Mouse (Mus musculus) forebrain, embryonic 15.5 days (tissue): ENCODE results near the gene BC049715. TPM values are rescaled to one million over a fixed set of nuclear protein-coding genes. Genes with fewer than 3 reads are reported as not detected.
A peak's percentile ranks its signal among the peaks of the same experiment; 100 is the strongest.

ENCODE experiments used
- ATAC-seq: fragments of 200-750 bp; cut with Nextera tagmentation; replicated peaks from 2 replicates; pipeline ENCODE4 v1.8.0; 2017; ENCODE audit warnings: mild to moderate bottlenecking, moderate TSS enrichment, moderate library complexity
- H3K27ac ChIP-seq: fragments of 300-500 bp; sonication (generic); replicated peaks from 2 replicates; pipeline ENCODE4 v1.5.1; 2015; ENCODE audit warnings: mild to moderate bottlenecking, inconsistent platforms
- H3K27me3 ChIP-seq: fragments of 300-500 bp; sonication (generic); 2 replicates; pipeline ENCODE4 v1.6.1; 2015; ENCODE audit warnings: inconsistent platforms
- H3K36me3 ChIP-seq: fragments of 300-500 bp; sonication (generic); 2 replicates; pipeline ENCODE4 v1.6.1; 2015; ENCODE audit warnings: mild to moderate bottlenecking, inconsistent platforms
- H3K4me1 ChIP-seq: fragments of 300-500 bp; sonication (generic); 2 replicates; pipeline ENCODE4 v1.6.1; 2015; ENCODE audit warnings: inconsistent platforms
- H3K4me2 ChIP-seq: fragments of 300-500 bp; sonication (generic); replicated peaks from 2 replicates; pipeline ENCODE4 v1.6.1; 2015; ENCODE audit warnings: mild to moderate bottlenecking, inconsistent platforms
- H3K4me3 ChIP-seq: fragments of 300-500 bp; sonication (generic); 2 replicates; pipeline ENCODE4 v1.5.1; 2015; ENCODE audit warnings: mild to moderate bottlenecking, inconsistent platforms
- H3K9ac ChIP-seq: fragments of 300-500 bp; sonication (generic); replicated peaks from 2 replicates; pipeline ENCODE4 v1.6.1; 2015; ENCODE audit warnings: mild to moderate bottlenecking, inconsistent platforms
- H3K9me3 ChIP-seq: fragments of 300-500 bp; sonication (generic); 2 replicates; pipeline ENCODE4 v1.6.1; 2016; ENCODE audit warnings: inconsistent platforms
- WGBS: fragments of 180-500 bp; shearing (Covaris S2); methylation state at CpG from one replicate; pipeline ENCODE4 v1.1.7; 2015; ENCODE audit warnings: mixed read lengths; 5-methylcytosine and 5-hydroxymethylcytosine counted together
- polyA plus RNA-seq: library from polyadenylated mRNA; unstranded; fragments of >200 nt; fragmentation: Nextera tagmentation; extraction: Ambion mirVana; gene quantifications from 2 replicates; pipeline ENCODE4 v1.2.1, GENCODE M21; 2015

BC049715 gene
- polyA plus RNA-seq, 1 experiment from 2014 or later: 1.1 TPM

GRCm38 (mm10) chr6:136835352-136835751 lies 7.9 kb downstream of the BC049715 start, which contains the start of gene Smco3:
Smco3 (minus strand) TSS chr6:136835452.
- Histone ChIP-seq H3K9me3 (no peaks in the 10 kb centered on the region), H3K4me3 (no peak within 1 kb of the TSS)
- 69% methylated on average over 4 of the region's 4 CpGs for WGBS

GRCm38 (mm10) chr6:136837323-136837722 lies 9.9 kb downstream of the BC049715 start:
- no peak overlapping the region for H3K9ac ChIP-seq
- no peaks in the 10 kb centered on the region for H3K27me3 ChIP-seq
- no peaks in the 10 kb centered on the region for H3K36me3 ChIP-seq
- H3K27ac ChIP-seq: no peak overlapping the region
- no peak for ATAC-seq
- H3K9me3 ChIP-seq: no peaks in the 10 kb centered on the region
- H3K4me1 ChIP-seq: no peaks in the 10 kb centered on the region
- 82% methylated on average over 3 of the region's 3 CpGs for WGBS
- no peak overlapping the region for H3K4me2 ChIP-seq
- no peak overlapping the region for H3K4me3 ChIP-seq

More at GRCm38 (mm10) chr6:136835352-136835751, 7.9 kb downstream of the BC049715 start, which contains the start of gene Smco3:
- H3K4me1 ChIP-seq: no peaks in the 10 kb centered on the region
- no peaks in the 10 kb centered on the region for H3K36me3 ChIP-seq
- H3K4me2 ChIP-seq: no peak within 1 kb of the TSS
- ATAC-seq: no peak
- H3K27ac ChIP-seq: no peak within 1 kb of the TSS
- peaks cover 2% of the 10 kb centered on the region; the same call in 1 of the 2 replicates for H3K27me3 ChIP-seq
- no peak within 1 kb of the TSS for H3K9ac ChIP-seq

GRCm38 (mm10) chr6:136844903-136845302 lies 17.5 kb downstream of the BC049715 start:
- no peaks in the 10 kb centered on the region for H3K36me3 ChIP-seq
- ATAC-seq: no peak
- no peaks in the 10 kb centered on the region for H3K4me1 ChIP-seq
- H3K4me2 ChIP-seq: no peak overlapping the region
- no peak overlapping the region for H3K27ac ChIP-seq
- H3K4me3 ChIP-seq: no peak overlapping the region
- H3K27me3 ChIP-seq: no peaks in the 10 kb centered on the region
- H3K9ac ChIP-seq: no peak overlapping the region
- H3K9me3 ChIP-seq: no peaks in the 10 kb centered on the region
- 47% methylated on average over 2 of the region's 2 CpGs for WGBS

- H3K36me3 ChIP-seq: no peaks in the 10 kb centered on the region
- H3K27ac ChIP-seq: no peak overlapping the region
- H3K4me3 ChIP-seq: no peak overlapping the region
- WGBS: 68% methylated on average over 5 of the region's 5 CpGs
- no peaks in the 10 kb centered on the region for H3K9me3 ChIP-seq
- no peak overlapping the region for H3K4me2 ChIP-seq
- no peak for ATAC-seq
- H3K4me1 ChIP-seq: no peaks in the 10 kb centered on the region
- no peak overlapping the region for H3K9ac ChIP-seq
- H3K27me3 ChIP-seq: no peaks in the 10 kb centered on the region
Observed at GRCm38 (mm10) chr6:136845706-136846480, 18.5 kb downstream of the BC049715 start.

GRCm38 (mm10) chr6:136847267-136847666 lies 19.8 kb downstream of the BC049715 start:
- no peaks in the 10 kb centered on the region for H3K36me3 ChIP-seq
- no peak overlapping the region for H3K9ac ChIP-seq
- ATAC-seq: no peak
- H3K4me2 ChIP-seq: no peak overlapping the region
- no peaks in the 10 kb centered on the region for H3K9me3 ChIP-seq
- WGBS: 91% methylated on average over 3 of the region's 3 CpGs
- H3K4me1 ChIP-seq: no peaks in the 10 kb centered on the region
- H3K27ac ChIP-seq: no peak overlapping the region
- no peaks in the 10 kb centered on the region for H3K27me3 ChIP-seq
- H3K4me3 ChIP-seq: no peak overlapping the region

GRCm38 (mm10) chr6:136847790-136848189 lies 20.4 kb downstream of the BC049715 start:
- 38% methylated on average over 2 of the region's 2 CpGs for WGBS
- Histone ChIP-seq H3K9ac (no peak overlapping the region), H3K9me3 (no peaks in the 10 kb centered on the region), H3K27ac (no peak overlapping the region), H3K4me3 (no peak overlapping the region), H3K27me3 (no peaks in the 10 kb centered on the region), H3K4me2 (no peak overlapping the region), H3K36me3 (no peaks in the 10 kb centered on the region), H3K4me1 (0 out of 2 replicates have a peak, but pooled peaks cover 3% of the 10 kb centered on the region)
- no peak for ATAC-seq

GRCm38 (mm10) chr6:136848399-136848798 lies 21.0 kb downstream of the BC049715 start:
- Histone ChIP-seq H3K27me3 (no peaks in the 10 kb centered on the region), H3K4me3 (no peak overlapping the region), H3K27ac (no peak overlapping the region), H3K36me3 (no peaks in the 10 kb centered on the region), H3K4me2 (no peak overlapping the region), H3K9me3 (no peaks in the 10 kb centered on the region), H3K4me1 (0 out of 2 replicates have a peak, but pooled peaks cover 4% of the 10 kb centered on the region), H3K9ac (no peak overlapping the region)
- no peak for ATAC-seq
- WGBS: 87% methylated on average over 8 of the region's 8 CpGs

- Histone ChIP-seq H3K4me1 (0 out of 2 replicates have a peak, but pooled peaks cover 4% of the 10 kb centered on the region), H3K27ac (no peak overlapping the region), H3K4me2 (no peak overlapping the region), H3K27me3 (no peaks in the 10 kb centered on the region), H3K4me3 (no peak overlapping the region), H3K36me3 (no peaks in the 10 kb centered on the region), H3K9me3 (no peaks in the 10 kb centered on the region), H3K9ac (no peak overlapping the region)
- no peak for ATAC-seq
- WGBS: 89% methylated on average over 5 of the region's 5 CpGs
Observed at GRCm38 (mm10) chr6:136848971-136849370, 21.5 kb downstream of the BC049715 start.

GRCm38 (mm10) chr6:136850267-136850666 lies 22.8 kb downstream of the BC049715 start:
- H3K27me3 ChIP-seq: no peaks in the 10 kb centered on the region
- H3K27ac ChIP-seq: no peak overlapping the region
- no peak for ATAC-seq
- no peak overlapping the region for H3K4me3 ChIP-seq
- no peak overlapping the region for H3K4me2 ChIP-seq
- 0 out of 2 replicates have a peak, but pooled peaks cover 4% of the 10 kb centered on the region for H3K4me1 ChIP-seq
- no peaks in the 10 kb centered on the region for H3K36me3 ChIP-seq
- H3K9ac ChIP-seq: no peak overlapping the region
- WGBS: 81% methylated on average over 6 of the region's 6 CpGs
- H3K9me3 ChIP-seq: no peaks in the 10 kb centered on the region

- Histone ChIP-seq H3K36me3 (no peaks in the 10 kb centered on the region), H3K27me3 (no peaks in the 10 kb centered on the region), H3K9ac (no peak overlapping the region), H3K4me1 (0 out of 2 replicates have a peak, but pooled peaks cover 4% of the 10 kb centered on the region), H3K27ac (0 out of 2 replicates have a peak overlapping the region, but pooled peaks have one; percentile 21), H3K4me2 (no peak overlapping the region), H3K4me3 (no peak overlapping the region), H3K9me3 (no peaks in the 10 kb centered on the region)
- 80% methylated on average over 4 of the region's 4 CpGs for WGBS
- no peak for ATAC-seq
Observed at GRCm38 (mm10) chr6:136852348-136852747, 24.9 kb downstream of the BC049715 start.

- no peak overlapping the region for H3K4me3 ChIP-seq
- H3K9me3 ChIP-seq: no peaks in the 10 kb centered on the region
- H3K36me3 ChIP-seq: no peaks in the 10 kb centered on the region
- H3K4me2 ChIP-seq: no peak overlapping the region
- no peak for ATAC-seq
- H3K27me3 ChIP-seq: no peaks in the 10 kb centered on the region
- 0 out of 2 replicates have a peak overlapping the region, but pooled peaks have one; percentile 21 for H3K27ac ChIP-seq
- WGBS: 39% methylated on average over 3 of the region's 3 CpGs
- no peak overlapping the region for H3K9ac ChIP-seq
- H3K4me1 ChIP-seq: 0 out of 2 replicates have a peak, but pooled peaks cover 4% of the 10 kb centered on the region
Observed at GRCm38 (mm10) chr6:136852762-136853161, 25.3 kb downstream of the BC049715 start.

GRCm38 (mm10) chr6:136854361-136854781 lies 26.9 kb downstream of the BC049715 start:
- no peak overlapping the region for H3K9ac ChIP-seq
- no peaks in the 10 kb centered on the region for H3K27me3 ChIP-seq
- 91% methylated on average over 11 of the region's 11 CpGs for WGBS
- H3K36me3 ChIP-seq: no peaks in the 10 kb centered on the region
- H3K4me3 ChIP-seq: no peak overlapping the region
- ATAC-seq: no peak
- no peaks in the 10 kb centered on the region for H3K9me3 ChIP-seq
- no peak overlapping the region for H3K27ac ChIP-seq
- 0 out of 2 replicates have a peak, but pooled peaks cover 4% of the 10 kb centered on the region for H3K4me1 ChIP-seq
- H3K4me2 ChIP-seq: no peak overlapping the region
